Mouse (Mus musculus): ENCODE results near the gene P4ha2.

GRCm38 (mm10) chr11:54125982-54126648 lies 26.2 kb downstream of the P4ha2 start:
- no peak for TF ChIP-seq CTCF (IDR thresholded peaks at IDR 0.05; ENCODE audit: low read depth, low read length)
- no peak for TF ChIP-seq POLR2A (IDR thresholded peaks at IDR 0.05; ENCODE audit: insufficient read depth, low read length)
